Mouse (Mus musculus): ENCODE results near the gene G0s2.

Gene G0s2

DNA sequence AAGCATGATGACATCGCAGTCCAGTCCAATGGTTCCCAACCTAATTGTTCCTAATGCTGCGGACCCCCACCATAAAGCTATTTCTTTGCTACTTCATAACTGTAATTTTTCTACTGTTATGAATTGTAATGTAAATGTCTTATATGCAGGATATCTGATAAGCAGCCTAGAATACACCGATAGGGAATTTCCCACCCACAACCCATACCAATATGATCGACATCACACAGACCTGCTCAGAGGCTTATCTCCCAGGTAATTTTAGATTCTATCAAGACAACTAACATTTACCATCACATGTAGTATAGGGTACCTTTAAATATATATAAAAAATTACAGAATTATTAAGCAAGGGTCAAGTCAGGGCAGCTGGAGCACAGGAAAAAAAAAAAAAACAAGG, 46.9 kb downstream of the G0s2 start:
- Histone ChIP-seq H3K27me3 (ENCODE audit: insufficient read depth, low read length) (no peaks in the 10 kb centered on the region), H3K4me1 (replicated peaks; ENCODE audit: low read depth, low read length) (no peaks in the 10 kb centered on the region), H3K36me3 (ENCODE audit: insufficient read depth, low read length) (no peaks in the 10 kb centered on the region), H3K4me3 (replicated peaks; ENCODE audit: low read length) (no peak overlapping the region), H3K9me3 (ENCODE audit: low read length) (no peaks in the 10 kb centered on the region)
- TF ChIP-seq NANOG (IDR thresholded peaks at IDR 0.05; ENCODE audit: borderline replicate concordance, low read length) (no peak), POU5F1 (IDR thresholded peaks at IDR 0.05; ENCODE audit: borderline replicate concordance, low read length) (no peak), CTCF (conservative IDR thresholded peaks at IDR 0.05; ENCODE audit: low read length) (no peak)

DNA sequence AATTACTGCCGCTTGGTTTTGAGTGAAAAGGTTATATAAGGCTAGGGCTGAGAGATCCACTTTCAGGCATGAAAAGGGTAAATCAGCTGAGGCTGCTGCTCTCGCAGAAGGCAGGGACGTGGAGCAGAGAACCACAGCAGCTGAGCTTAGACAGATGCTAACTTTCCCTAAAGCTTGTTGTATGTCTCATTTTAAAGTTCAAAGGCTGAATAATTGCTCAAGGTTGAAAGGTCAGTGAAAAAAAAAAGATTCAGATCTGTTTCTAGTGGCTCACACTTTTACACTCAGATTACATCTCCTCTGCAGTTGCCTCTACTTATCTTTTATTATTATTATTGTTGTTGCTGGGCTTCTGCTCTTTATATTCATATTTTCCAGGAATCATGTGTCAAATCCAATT, 47.5 kb downstream of the G0s2 start:
- TF ChIP-seq POU5F1 (IDR thresholded peaks at IDR 0.05; ENCODE audit: borderline replicate concordance, low read length): no peak
- TF ChIP-seq CTCF (conservative IDR thresholded peaks at IDR 0.05; ENCODE audit: low read length): no peak
- no peak for TF ChIP-seq NANOG (IDR thresholded peaks at IDR 0.05; ENCODE audit: borderline replicate concordance, low read length)

More for the DNA sequence above, 47.5 kb downstream of the G0s2 start:
- H3K4me3 ChIP-seq (replicated peaks; ENCODE audit: low read length): no peak overlapping the region
- H3K36me3 ChIP-seq (ENCODE audit: insufficient read depth, low read length): no peaks in the 10 kb centered on the region
- H3K9me3 ChIP-seq (ENCODE audit: low read length): no peaks in the 10 kb centered on the region
- no peaks in the 10 kb centered on the region for H3K4me1 ChIP-seq (replicated peaks; ENCODE audit: low read depth, low read length)
- H3K27me3 ChIP-seq (ENCODE audit: insufficient read depth, low read length): no peaks in the 10 kb centered on the region
